Mouse (Mus musculus) c-Kit-positive CD71-negative TER-119-negative erythroid progenitor cells, embryonic 14.5 days (primary cell): ENCODE measurements around the gene Dcaf1.

Source experiments
- DNase-seq: peaks from one replicate; pipeline ENCODE4 v3.0.0-alpha.2; 2013; ENCODE audit warnings: low read depth

The Dcaf1 gene

GRCm38 (mm10) chr9:106879471-106879870 is 57.8 kb downstream of the Dcaf1 start:
- DNase-seq = no peak

DNA sequence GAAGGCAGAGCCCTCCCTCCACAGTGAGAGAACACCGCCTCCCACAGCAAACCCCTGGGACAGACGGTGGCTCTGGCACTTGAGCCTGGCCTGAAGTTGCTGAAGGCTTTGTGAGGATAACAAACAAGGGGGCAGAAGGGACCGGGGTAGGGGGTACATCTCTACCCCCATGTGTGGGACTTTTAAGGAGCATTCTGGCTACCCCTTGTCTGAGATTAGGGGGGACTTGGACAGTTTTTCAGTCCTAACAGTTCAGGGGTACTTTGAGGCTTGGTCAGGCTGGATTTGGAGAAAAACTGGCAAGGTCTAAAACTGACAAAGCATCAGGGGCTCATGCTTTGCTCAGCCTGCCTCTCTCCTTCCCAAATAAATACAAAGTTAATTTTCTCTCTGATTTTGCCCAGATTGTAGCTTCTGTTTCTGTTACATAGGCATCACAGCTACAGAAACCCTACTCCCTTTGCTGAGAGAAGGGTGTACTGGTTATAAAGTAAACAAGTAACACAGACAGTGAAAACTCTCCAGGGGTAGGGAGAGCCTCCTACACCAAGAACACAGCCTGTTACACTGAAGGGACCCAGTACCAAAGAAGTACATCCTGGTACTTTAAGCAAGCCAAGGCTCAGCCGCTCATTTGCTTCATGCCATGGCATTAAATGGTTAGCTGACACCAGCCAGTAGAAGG is 59.5 kb downstream of the Dcaf1 start:
- no peak for DNase-seq

GRCm38 (mm10) chr9:106882176-106882575 is 60.5 kb downstream of the Dcaf1 start:
- DNase-seq = no peak

DNA sequence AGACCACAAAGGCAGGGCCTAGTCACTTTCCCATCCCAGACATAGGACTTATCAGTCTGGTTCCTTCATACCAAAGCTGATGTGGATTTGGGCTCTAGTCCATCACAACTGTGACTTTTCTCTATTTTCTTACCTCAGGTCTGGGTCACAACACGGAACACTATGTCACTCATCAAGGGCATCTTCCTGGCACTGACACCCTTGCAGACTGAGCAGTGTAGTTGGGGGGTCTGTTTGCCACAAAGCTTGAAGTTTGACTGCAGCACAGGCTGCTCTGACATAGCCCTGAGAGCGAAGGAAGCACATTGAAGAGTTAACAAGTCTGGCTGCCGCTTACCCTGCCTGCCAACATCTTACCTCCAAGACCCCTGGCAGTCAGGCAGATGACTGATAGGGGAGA is 61.4 kb downstream of the Dcaf1 start:
- no peak for DNase-seq

DNA sequence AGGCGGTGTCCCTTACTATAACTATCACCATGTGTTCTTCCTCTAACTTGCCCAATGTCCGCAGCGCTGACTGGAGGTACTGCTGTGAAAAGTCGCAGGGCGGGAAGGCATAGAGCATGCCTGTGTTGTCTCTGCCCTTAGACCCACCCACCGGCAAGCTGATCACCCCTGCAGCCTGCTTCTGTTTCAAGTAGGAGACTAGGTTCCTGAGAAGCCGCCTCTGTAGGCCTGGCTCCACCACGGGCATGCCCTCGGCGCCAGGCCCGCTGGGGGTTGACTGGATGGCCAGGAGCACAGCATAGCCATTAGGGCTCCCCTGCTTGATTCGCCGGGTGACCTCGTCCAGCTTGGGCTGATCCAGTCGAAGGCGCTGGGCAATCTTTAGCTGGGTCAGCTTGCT is 62.6 kb downstream of the Dcaf1 start:
- DNase-seq = no peak

GRCm38 (mm10) chr9:106884996-106885900 is 63.6 kb downstream of the Dcaf1 start:
- DNase-seq = no peak

DNA sequence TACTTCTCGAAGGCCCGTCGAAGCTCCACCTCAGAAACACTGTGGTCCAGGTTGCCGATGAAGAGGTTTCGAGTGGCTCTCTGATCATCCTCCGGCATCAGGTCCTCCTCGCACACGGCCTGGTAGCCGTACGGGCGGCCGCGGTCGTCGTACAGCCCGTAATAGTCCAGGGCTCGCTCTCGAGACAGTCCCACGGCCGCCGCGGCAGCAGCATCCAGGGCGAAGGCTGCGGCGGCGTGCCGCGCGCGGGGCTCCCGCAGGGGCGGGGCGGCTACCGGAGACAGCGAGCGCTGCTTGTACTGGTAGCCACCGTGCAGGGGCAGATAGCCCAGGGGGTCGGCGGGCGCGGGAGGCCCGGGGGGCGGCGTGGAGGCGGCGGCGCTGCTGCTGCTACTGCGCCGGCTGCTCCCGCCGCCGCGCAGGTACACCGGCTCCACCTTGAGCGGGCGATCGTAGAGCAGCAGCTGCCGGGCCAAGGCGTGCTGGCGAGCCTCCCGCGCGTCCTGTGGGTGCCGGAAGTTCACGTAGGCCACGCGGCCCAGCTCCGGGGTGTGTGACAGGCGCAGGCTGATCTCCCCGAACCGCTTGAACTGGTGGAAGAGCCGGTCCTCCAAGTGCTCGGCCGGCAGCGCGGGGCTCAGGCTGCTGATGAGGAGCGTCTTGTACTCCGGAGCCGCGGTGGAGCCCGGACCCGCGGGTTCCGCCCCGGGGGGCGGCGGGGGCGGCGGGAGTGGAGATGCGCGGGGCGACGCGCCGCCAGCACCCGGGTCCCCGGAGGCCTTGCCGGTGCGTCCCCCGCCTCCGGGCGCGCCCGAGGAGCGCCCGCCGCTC is 64.4 kb downstream of the Dcaf1 start:
- DNase-seq = no peak

DNA sequence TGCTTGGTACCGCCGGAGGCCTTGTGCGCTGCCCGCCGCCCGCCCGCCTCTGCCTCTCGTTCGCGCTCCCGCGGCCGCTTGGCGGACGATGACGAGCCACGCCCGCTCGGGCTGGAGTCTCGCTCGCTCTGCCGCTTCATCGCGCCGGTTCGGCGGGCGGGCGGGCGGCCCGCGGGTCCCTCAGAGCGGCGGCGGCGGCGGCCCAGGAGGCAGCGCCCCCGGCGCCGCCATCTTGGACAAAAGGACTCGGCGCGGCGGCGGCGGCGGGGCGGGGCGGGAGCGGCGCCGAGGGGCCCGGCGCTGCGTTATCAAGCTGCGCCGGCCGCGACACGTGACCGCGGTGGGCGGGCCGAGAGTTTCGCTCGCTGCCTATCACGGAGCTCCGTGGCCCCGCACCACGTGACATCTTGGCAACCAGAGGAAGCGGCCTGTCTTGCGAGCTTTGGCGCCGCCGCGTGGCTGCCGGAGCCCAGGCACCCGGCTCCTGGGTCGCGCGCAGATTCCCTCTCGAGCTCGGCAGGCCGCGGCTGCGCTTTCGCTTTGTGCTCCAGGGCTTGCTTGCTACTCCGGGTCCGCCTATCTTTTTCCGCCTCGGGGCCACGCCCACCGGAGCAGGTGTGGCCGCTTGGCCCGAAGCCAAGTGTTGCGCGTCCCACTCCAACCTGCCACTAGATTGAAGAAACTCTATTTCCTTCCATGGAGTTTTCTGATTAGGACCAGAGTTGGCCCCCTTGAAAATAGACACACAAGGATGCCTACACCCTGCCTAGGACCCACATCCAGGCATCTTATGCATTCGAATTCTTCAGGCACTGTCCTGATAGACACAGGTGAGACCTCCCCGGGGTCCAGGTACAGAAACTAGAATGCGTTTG is 65.4 kb downstream of the Dcaf1 start, which contains the start of gene Rbm15b:
Rbm15b (minus strand) TSS at position 601 of the 875 bp plus-strand sequence.
- DNase-seq = peak; percentile 94

DNA sequence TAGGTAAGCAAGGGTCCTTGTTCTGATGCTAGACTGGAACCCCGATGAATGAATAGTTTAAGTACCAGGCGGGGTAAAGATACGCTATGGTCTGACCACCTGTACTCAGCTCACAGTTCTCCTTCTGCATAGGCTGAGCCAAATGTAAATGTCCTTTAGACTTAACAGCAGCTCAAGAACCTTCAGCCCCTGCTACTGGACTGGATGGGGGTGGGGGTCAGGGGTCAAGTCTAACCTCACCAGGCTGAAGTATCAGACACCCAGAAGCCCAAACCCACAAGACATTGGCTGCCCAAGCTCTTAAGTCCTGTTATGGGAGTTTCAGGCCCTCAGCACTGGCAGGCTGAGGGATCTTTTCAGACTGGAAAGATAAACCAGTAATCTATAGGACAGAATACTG is 66.7 kb downstream of the Dcaf1 start:
- DNase-seq = no peak

- no peak for DNase-seq
These were observed 67.6 kb downstream of the Dcaf1 start for GRCm38 (mm10) chr9:106889321-106889720.

DNA sequence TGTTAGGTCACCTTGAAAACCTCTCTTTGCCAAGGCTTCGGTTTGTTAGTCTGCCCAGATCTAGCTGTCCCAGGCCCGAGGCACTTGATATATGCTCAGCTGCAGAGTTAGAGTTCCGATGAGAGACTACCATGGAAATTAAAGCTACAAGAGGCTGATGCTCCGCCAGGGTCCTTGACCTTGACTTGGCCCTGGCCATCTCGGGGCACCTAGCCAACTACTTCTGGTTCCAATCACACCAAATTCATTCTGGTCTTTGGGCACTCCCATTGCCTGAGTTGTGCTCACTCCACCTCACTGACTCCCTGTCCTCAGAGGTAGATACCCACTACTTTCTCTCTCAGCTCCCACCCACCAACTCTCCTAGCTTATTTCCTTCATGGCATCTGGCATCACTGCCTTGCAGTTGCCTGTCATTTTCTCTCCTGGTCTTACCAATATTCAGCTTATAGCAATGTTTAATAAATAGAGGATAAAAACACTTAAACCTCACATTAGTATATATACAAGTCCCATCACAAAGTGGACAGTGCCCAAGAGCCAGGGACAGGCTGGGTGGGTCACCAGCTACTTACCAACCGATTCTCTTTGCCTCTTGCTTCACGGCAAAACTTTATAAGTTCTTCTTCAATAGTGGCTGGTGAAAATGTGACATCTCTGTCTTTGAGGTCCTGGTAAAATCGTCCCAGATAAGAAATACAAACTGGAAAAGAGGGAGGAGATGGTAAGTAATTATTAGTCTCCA is 69.0 kb downstream of the Dcaf1 start:
- DNase-seq = no peak

GRCm38 (mm10) chr9:106891341-106891741 is 69.7 kb downstream of the Dcaf1 start:
- no peak for DNase-seq

DNA sequence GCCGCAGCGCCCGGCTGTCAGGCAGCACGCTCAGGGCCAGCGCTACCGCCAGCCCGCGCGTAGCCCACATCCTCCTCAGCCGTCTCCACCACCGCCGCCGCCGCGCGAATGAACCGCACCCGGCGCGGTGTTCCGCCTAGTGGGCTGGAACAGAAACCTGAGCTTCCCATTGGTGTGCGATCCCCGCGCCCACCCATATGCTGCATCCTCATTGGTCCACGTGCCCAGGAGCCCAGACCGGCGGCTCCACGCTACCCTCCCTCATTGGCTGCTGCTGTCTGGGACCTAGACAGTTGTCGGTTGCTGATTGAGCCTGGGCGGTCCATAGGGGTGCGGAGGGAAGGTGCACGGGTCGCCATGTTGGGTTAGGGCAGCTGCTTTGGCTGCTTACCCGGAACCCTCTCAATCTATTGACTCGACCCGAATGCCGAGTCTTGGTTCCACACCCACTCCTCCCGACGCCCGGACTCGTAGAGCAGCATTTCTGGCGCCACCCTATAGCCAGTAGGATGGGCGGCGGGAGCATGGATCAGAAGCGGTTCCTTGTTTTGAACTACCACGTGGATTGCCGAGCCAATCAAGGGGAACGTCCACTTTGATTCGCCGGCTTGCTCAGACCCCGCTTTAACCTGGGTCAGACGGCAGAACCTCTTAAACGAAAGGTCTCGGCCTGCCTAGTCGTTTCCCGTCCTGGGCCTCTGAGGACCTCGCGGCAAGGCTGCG is 70.3 kb downstream of the Dcaf1 start, which contains the start of gene Manf:
Manf (minus strand) TSS at position 151 of the 723 bp plus-strand sequence.
- peak; percentile 93 for DNase-seq

- DNase-seq = no peak
These were observed 70.8 kb downstream of the Dcaf1 start for GRCm38 (mm10) chr9:106892552-106892875.

- no peak for DNase-seq
These were observed 71.7 kb downstream of the Dcaf1 start for GRCm38 (mm10) chr9:106893327-106893726.

- DNase-seq = no peak
These were observed 77.2 kb downstream of the Dcaf1 start for GRCm38 (mm10) chr9:106898901-106899300.

DNA sequence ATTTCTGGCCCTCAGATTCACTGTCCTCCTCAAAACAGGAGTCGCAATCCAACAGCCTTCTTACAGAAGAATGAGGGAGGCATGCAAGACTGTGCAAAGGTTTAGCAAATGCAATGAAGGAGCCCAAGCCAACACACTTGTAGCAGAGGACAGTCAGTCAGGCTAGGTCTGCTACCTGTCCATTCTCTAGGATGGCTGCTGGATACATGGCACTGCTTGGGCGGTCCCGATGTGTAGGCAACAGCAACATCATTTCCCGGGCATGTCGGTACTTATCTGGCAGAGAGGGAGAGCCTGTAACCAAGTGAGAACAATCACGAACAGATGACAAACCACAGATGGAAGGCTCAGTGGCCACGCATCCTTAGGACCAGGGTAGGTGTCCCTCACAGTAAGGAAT is 79.9 kb downstream of the Dcaf1 start:
- DNase-seq = no peak

GRCm38 (mm10) chr9:106903099-106903790 is 81.6 kb downstream of the Dcaf1 start:
- DNase-seq = no peak

DNA sequence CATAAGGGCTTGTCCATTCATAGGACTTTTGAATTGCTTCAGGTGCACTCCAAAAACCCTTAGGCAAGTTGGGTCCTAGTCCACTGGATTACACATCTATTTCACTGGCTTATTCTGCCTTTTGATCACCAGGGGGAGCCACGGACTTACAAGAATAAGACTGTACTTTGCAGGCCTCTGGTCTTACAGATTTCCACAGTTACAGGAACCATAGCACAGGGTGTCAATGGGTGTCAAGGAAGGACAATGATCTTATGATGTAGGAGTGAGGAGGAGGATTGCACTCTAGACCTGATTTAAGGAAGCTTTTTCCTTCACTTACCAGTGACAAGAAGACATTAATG is 82.1 kb downstream of the Dcaf1 start:
- DNase-seq = peak; percentile 58

- DNase-seq = no peak
These were observed 84.9 kb downstream of the Dcaf1 start for GRCm38 (mm10) chr9:106906597-106906996.
